Mouse (Mus musculus): ENCODE results near the gene Ift27.

DNA sequence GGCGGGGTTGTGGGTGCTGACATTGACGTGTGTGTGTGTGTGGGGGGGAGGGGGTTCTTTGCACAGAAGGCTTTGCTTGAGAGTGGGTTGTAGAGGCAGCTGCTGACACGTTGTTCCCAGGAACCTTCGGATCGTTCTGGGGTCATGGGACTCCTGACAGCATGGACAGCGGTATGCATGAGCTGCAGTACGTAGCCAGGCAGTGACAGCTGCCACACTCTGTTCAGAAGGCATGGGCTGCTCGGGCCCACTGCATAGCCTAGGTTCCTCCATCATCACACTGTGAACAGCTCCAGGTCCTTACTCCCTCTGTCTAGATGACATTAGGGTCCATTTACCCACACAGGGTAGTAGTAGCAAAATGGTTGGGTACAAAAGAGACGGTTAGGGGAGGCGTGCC, 3.4 kb upstream of the Ift27 start:
- TF ChIP-seq CTCF (IDR thresholded peaks at IDR 0.05; ENCODE audit: extremely low read depth, insufficient read depth, low read length) (no peak), POLR2A (IDR thresholded peaks at IDR 0.05; ENCODE audit: extremely low read depth, insufficient read depth, low read length) (no peak)
